Mouse (Mus musculus) heart, embryonic 12.5 days (tissue): Measurements from ENCODE around the gene Senp5. TPM values are rescaled to one million over a fixed set of nuclear protein-coding genes. Genes with fewer than 3 reads are reported as not detected.
"Not testable (repeated sequence)": the region's sequence is repeated elsewhere in the genome, so short reads cannot be mapped to it uniquely, and the experiment has no call there.

ENCODE experiments used
- ATAC-seq: fragments of 200-750 bp; cut with Nextera tagmentation; 2 replicates; pipeline ENCODE4 v1.8.0; 2017; ENCODE audit warnings: moderate TSS enrichment, moderate library complexity; ENCODE audit not compliant: insufficient number of reproducible peaks, low FRiP score
- H3K27ac ChIP-seq: fragments of 300-500 bp; sonication (generic); 2 replicates; pipeline ENCODE4 v1.5.1; 2016; ENCODE audit warnings: mild to moderate bottlenecking, moderate library complexity; ENCODE audit not compliant: poor library complexity, severe bottlenecking
- H3K27me3 ChIP-seq: fragments of 300-500 bp; sonication (generic); replicated peaks from 2 replicates; pipeline ENCODE4 v1.6.1; 2016; ENCODE audit warnings: mild to moderate bottlenecking, moderate library complexity
- H3K36me3 ChIP-seq: fragments of 300-500 bp; sonication (generic); 2 replicates; pipeline ENCODE4 v1.6.1; 2016; ENCODE audit warnings: mild to moderate bottlenecking, moderate library complexity
- H3K4me1 ChIP-seq: fragments of 300-500 bp; sonication (generic); replicated peaks from 2 replicates; pipeline ENCODE4 v1.6.1; 2016; ENCODE audit warnings: mild to moderate bottlenecking
- H3K4me2 ChIP-seq: fragments of 300-500 bp; sonication (generic); 2 replicates; pipeline ENCODE4 v1.6.1; 2016; ENCODE audit warnings: mild to moderate bottlenecking, moderate library complexity
- H3K4me3 ChIP-seq: fragments of 300-500 bp; sonication (generic); 2 replicates; pipeline ENCODE4 v1.5.1; 2016; ENCODE audit warnings: mild to moderate bottlenecking
- H3K9ac ChIP-seq: fragments of 300-500 bp; sonication (generic); 2 replicates; pipeline ENCODE4 v1.6.1; 2016; ENCODE audit warnings: mild to moderate bottlenecking, moderate library complexity
- H3K9me3 ChIP-seq: fragments of 300-500 bp; sonication (generic); replicated peaks from 2 replicates; pipeline ENCODE4 v1.6.1; 2016; ENCODE audit warnings: mild to moderate bottlenecking, moderate library complexity
- WGBS: fragments of 180-500 bp; shearing (Covaris S2); methylation state at CpG from one replicate; pipeline ENCODE4 v1.1.7; 2016; 5-methylcytosine and 5-hydroxymethylcytosine counted together
- polyA plus RNA-seq: library from polyadenylated mRNA; unstranded; fragments of >200 nt; fragmentation: Nextera tagmentation; extraction: Ambion mirVana; gene quantifications from 2 replicates; pipeline ENCODE4 v1.2.1, GENCODE M21; 2016

Gene Senp5
- polyA plus RNA-seq, 1 experiment from 2014 or later, result 17.1 TPM

DNA sequence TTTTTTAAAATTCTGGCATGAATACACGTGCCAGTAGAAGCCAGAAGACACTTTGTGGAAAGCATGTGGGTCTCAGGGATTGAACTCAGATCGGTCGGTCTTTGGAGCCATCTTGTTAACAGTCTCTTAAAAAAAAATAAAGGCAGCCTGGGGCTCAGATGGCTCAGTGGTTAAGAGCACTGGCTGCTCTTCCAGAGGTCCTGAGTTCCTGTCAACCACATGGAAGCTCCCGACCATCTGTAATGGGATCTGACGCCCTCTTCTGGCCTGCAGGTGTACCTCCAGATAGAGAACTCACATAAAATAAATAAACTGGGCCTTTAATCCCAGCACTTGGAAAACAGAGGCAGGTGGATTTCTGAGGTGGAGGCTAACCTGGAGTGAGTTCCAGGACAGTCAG lies 22.1 kb downstream of the Senp5 start:
- Histone ChIP-seq H3K9me3 (no peaks in the 10 kb centered on the region), H3K9ac (no peak overlapping the region), H3K27ac (no peak overlapping the region), H3K36me3 (peaks cover 58% of the 10 kb centered on the region), H3K4me2 (no peak overlapping the region), H3K27me3 (no peaks in the 10 kb centered on the region), H3K4me1 (no peaks in the 10 kb centered on the region), H3K4me3 (no peak overlapping the region)
- 82% methylated on average over 5 of the region's 5 CpGs for WGBS
- no peak for ATAC-seq

GRCm38 (mm10) chr16:31979501-31979900 lies 23.6 kb downstream of the Senp5 start:
- Histone ChIP-seq H3K9ac (no peak overlapping the region), H3K27ac (no peak overlapping the region), H3K27me3 (no peaks in the 10 kb centered on the region), H3K4me2 (no peak overlapping the region), H3K36me3 (peaks cover 67% of the 10 kb centered on the region), H3K4me1 (no peaks in the 10 kb centered on the region), H3K4me3 (no peak overlapping the region), H3K9me3 (no peaks in the 10 kb centered on the region)
- WGBS, result 87% methylated on average over 3 of the region's 3 CpGs
- ATAC-seq, result no peak

DNA sequence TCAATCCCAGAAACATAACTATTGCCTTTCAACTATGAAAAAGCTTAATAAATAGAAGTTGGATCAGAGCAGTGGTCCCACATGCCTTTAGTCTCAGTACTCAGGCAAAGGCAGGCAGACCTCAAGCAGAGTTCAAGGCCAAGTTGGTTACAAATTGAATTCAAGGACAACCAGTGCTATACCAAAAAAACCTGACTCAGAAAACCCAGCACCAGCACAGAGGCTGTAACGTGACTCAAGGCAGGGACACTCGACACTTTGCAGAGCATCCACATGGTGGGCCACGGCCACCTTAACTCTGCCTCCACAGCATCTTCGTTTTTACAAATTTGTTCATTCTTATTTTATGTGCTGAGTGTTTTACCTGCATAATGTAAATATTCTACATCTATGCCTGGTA lies 27.8 kb downstream of the Senp5 start:
- Histone ChIP-seq H3K4me2 (no peak overlapping the region), H3K9ac (no peak overlapping the region), H3K27ac (no peak overlapping the region), H3K36me3 (peaks cover 74% of the 10 kb centered on the region), H3K4me3 (no peak overlapping the region), H3K27me3 (no peaks in the 10 kb centered on the region), H3K4me1 (no peaks in the 10 kb centered on the region), H3K9me3 (no peaks in the 10 kb centered on the region)
- 88% methylated on average over 4 of the region's 4 CpGs for WGBS
- ATAC-seq, result no peak

DNA sequence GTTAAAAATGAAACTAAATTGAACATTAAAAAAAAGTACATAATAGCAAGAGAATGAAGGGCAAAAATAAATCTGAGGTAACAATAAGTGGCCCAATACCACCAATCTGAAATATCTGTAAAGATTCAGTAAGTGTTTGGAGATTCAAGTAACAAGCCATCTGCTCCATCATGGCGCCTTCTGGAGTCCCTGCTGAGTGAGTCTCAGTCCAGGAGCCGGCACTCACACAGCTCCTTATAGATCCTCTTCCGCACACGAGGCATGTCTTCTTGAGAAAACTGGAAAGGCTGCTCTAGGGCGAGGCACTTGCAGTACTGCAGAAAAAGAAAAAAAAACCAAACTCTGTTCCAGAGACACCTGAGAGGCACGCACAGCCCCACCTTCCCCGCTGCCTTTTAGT lies 39.9 kb downstream of the Senp5 start:
- Histone ChIP-seq H3K9ac (no peak overlapping the region), H3K27ac (no peak overlapping the region), H3K4me2 (no peak overlapping the region), H3K4me3 (no peak overlapping the region), H3K36me3 (peaks cover 76% of the 10 kb centered on the region), H3K4me1 (no peaks in the 10 kb centered on the region), H3K27me3 (no peaks in the 10 kb centered on the region), H3K9me3 (no peaks in the 10 kb centered on the region)
- ATAC-seq, result no peak
- WGBS, result 88% methylated on average over 7 of the region's 7 CpGs

DNA sequence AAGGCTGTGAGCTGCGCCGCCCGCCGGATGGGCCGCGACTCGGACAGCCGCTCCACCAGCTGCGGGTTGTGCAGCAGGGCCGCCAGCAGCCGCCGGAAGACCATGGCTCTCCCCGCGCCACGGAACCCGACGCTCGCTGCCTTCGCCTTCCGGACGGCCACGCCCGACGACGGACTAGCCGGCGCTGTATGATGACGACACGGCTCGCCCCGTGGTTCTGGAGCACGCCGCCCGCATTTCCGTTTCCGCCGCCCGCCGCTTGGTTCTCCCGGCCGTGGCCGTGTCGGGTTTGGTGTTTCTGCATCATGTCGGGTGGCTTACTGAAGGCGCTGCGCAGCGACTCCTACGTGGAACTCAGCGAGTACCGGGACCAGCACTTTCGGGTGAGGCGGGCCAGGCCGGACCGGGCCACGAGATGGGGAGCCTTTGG lies 54.7 kb downstream of the Senp5 start, which contains the start of the genes 0610012G03Rik and Ncbp2:
TSS of gene 0610012G03Rik (minus strand) at position 150 of the 430 bp plus-strand sequence.
TSS of gene Ncbp2 (plus strand) at position 169 of the 430 bp plus-strand sequence.
- peaks cover 39% of the 10 kb centered on the region for H3K36me3 ChIP-seq
- ATAC-seq, result peak; percentile 88
- peak within 1 kb of the TSS; percentile 96 for H3K27ac ChIP-seq
- H3K9me3 ChIP-seq, result no peaks in the 10 kb centered on the region
- H3K4me1 ChIP-seq, result peaks cover 35% of the 10 kb centered on the region
- peak within 1 kb of the TSS; percentile 94 for H3K9ac ChIP-seq
- no peaks in the 10 kb centered on the region for H3K27me3 ChIP-seq
- H3K4me3 ChIP-seq, result peak within 1 kb of the TSS; percentile 84
- H3K4me2 ChIP-seq, result peak within 1 kb of the TSS; percentile 93
- under 1% methylated on average over 55 of the region's 55 CpGs for WGBS

DNA sequence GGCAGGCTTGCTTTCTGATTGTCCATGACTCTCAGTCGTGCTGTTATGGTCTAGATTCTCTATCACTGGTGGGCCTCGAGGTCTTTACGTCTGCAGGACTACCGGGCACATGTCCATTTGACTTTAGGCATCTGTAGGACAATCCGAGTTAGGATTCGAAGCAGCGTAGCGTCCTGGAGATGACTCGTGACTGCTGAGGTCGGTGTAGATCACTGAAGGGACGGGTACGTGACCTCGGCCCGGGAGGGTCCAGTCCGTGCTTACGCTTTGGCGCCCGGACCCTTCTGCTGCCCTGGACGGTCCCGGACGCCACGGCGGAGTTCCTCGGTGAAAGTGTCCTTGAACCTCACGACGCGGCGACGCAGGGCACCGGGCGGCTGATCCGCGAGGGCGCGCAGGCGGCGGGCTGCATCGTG lies 55.2 kb downstream of the Senp5 start:
- Histone ChIP-seq H3K36me3 (peaks cover 39% of the 10 kb centered on the region), H3K27ac (peak overlapping the region; percentile 96), H3K4me1 (peaks cover 35% of the 10 kb centered on the region), H3K9ac (peak overlapping the region; percentile 94), H3K27me3 (no peaks in the 10 kb centered on the region), H3K4me2 (peak overlapping the region; percentile 93), H3K9me3 (no peaks in the 10 kb centered on the region), H3K4me3 (peak overlapping the region; percentile 84)
- peak; percentile 54; the same call in 1 of the 2 replicates for ATAC-seq
- under 1% methylated on average over 38 of the region's 38 CpGs for WGBS

DNA sequence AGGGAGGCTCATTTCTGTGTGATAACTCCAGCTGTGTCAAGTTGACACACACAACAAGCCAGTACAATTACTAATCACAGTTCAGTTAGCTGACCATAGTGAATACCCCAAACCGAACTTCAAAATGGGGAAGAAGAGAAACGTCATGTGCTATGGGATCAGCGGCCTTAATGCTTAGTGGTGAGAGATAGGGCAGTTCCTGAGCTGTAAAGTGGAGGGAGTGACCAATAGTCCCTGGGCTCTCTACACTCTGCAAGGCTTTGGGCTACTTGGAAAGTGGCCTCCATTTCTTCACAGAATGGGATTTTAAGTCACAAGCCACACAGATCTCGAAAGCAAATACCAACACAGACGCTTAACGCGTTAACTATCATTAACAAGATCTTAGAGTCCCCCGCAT lies 55.8 kb downstream of the Senp5 start:
- Histone ChIP-seq H3K36me3 (peaks cover 36% of the 10 kb centered on the region), H3K4me1 (peaks cover 35% of the 10 kb centered on the region), H3K9me3 (no peaks in the 10 kb centered on the region), H3K4me3 (peak overlapping the region; percentile 84), H3K4me2 (peak overlapping the region; percentile 93), H3K27ac (peak overlapping the region; percentile 96; the same call in 1 of the 2 replicates), H3K27me3 (no peaks in the 10 kb centered on the region), H3K9ac (peak overlapping the region; percentile 94)
- no peak for ATAC-seq
- WGBS, result 23% methylated on average over 8 of the region's 8 CpGs

DNA sequence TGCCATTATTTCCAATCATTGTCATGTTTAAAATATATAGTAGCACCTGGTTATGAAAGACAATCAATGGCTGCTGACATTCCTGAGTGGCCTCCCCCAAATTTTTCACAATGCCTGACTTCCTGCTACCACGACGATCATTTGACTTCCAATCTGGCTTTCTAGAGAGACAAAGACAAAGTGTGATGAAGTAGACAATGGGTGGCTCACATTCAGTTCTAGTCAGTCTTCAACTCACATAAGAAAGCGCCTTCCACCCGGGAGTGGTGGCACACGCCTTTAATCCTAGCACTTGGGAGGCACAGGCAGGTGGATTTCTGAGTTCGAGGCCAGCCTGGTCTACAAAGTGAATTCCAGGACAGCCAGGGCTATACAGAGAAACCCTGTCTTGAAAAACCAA lies 57.1 kb downstream of the Senp5 start:
- Histone ChIP-seq H3K36me3 (peaks cover 22% of the 10 kb centered on the region), H3K4me3 (peak overlapping the region; percentile 84; the same call in 1 of the 2 replicates), H3K4me1 (peaks cover 35% of the 10 kb centered on the region)
- WGBS, result 85% methylated on average over 6 of the region's 6 CpGs
- not testable (repeated sequence) for H3K4me2 ChIP-seq, H3K27me3 ChIP-seq, ATAC-seq, H3K27ac ChIP-seq, H3K9me3 ChIP-seq, H3K9ac ChIP-seq

- Histone ChIP-seq H3K9me3 (no peaks in the 10 kb centered on the region), H3K27me3 (no peaks in the 10 kb centered on the region), H3K27ac (no peak overlapping the region), H3K9ac (no peak overlapping the region), H3K4me2 (no peak overlapping the region), H3K36me3 (peaks cover 16% of the 10 kb centered on the region), H3K4me3 (no peak overlapping the region), H3K4me1 (peaks cover 35% of the 10 kb centered on the region)
- WGBS, result 82% methylated on average over 6 of the region's 6 CpGs
- ATAC-seq, result no peak
Observed at GRCm38 (mm10) chr16:31945372-31945771, 57.7 kb downstream of the Senp5 start.

DNA sequence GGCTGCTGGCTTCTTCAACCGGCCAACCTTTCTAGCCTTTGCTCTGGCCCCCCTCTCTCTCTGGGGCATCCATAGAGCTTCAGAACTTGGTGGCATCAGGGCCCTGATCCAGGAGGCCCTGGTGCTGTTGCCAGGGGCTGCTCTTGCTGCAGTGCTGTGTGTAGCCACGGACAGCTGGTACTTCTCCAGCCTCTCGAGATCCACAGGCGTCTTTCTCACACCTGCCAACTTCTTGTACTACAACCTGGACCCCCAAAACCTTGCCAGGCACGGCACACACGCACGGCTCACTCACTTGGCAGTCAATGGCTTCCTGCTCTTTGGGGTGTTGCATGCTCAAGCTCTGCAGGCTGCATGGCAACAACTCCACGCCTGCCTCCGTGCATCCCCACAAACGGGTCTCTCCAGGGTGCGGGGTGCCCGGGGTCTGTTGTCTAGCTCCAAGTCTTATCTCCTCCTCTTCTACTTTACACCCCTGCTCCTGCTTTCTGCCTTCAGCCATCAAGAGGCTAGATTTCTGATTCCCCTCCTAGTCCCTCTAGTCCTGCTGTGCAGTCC lies 58.3 kb downstream of the Senp5 start:
- Histone ChIP-seq H3K27me3 (no peaks in the 10 kb centered on the region), H3K27ac (no peak overlapping the region), H3K4me1 (peaks cover 35% of the 10 kb centered on the region), H3K36me3 (peaks cover 12% of the 10 kb centered on the region; the same call in 1 of the 2 replicates), H3K4me2 (no peak overlapping the region), H3K9me3 (no peaks in the 10 kb centered on the region), H3K4me3 (no peak overlapping the region), H3K9ac (no peak overlapping the region)
- WGBS, result 81% methylated on average over 12 of the region's 12 CpGs
- ATAC-seq, result no peak

DNA sequence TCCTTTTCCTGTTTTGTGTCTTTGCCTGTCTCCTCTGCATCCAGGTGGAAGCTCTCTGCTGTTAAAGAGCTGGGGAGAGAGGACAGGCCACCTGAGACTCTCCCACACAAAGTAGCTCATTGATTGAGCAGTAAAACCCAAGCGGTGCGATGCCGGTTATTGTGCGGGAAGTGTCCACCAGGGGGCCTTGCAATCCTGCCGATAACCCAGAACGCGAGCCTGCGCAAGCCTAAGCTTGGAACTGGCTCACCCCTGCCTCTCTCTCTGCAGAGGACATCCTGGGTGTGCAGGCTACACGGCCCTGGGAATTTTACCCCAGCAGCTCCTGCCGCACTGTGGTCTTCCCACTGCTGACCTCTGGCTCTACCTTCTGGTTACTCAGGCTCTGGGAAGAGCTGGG lies 59.1 kb downstream of the Senp5 start:
- WGBS, result 5% methylated on average over 10 of the region's 10 CpGs
- no peak overlapping the region for H3K4me3 ChIP-seq
- H3K4me2 ChIP-seq, result peak overlapping the region; percentile 6; the same call in 1 of the 2 replicates
- H3K4me1 ChIP-seq, result peaks cover 28% of the 10 kb centered on the region
- ATAC-seq, result no peak
- H3K27ac ChIP-seq, result no peak overlapping the region
- H3K36me3 ChIP-seq, result peaks cover 12% of the 10 kb centered on the region; the same call in 1 of the 2 replicates
- H3K9me3 ChIP-seq, result no peaks in the 10 kb centered on the region
- H3K9ac ChIP-seq, result 0 out of 2 replicates have a peak overlapping the region, but pooled peaks have one; percentile 43
- no peaks in the 10 kb centered on the region for H3K27me3 ChIP-seq
